Mouse (Mus musculus) left cerebral cortex, postnatal 4 days (tissue): ENCODE data around the gene Tpd52l2. TPM values are rescaled to one million over a fixed set of nuclear protein-coding genes. Genes with fewer than 3 reads are reported as not detected.
"Not testable (repeated sequence)": the region's sequence is repeated elsewhere in the genome, so short reads cannot be mapped to it uniquely, and the experiment has no call there.

Experiments used
- DNase-seq: peaks from one replicate; pipeline ENCODE4 v3.0.0-alpha.2; 2022
- intact Hi-C: fragments of 180-260 bp; cut with DNase I; formaldehyde crosslinking; loops from one replicate; pipeline ENCODE4 v1.15.1; 2025
- total RNA-seq, 2 experiments: library from RNA; stranded (reverse); gene quantifications; 2 replicates each; pipeline ENCODE4 v1.2.3; 2021

The Tpd52l2 gene
- total RNA-seq, 2 experiments from 2014 or later = 69.7 to 73.5 TPM

GRCm38 (mm10) chr2:181484456-181485233 is 12.3 kb upstream of the Tpd52l2 start:
- intact Hi-C loops = no loop called here

GRCm38 (mm10) chr2:181485741-181486140 is 11.2 kb upstream of the Tpd52l2 start:
- DNase-seq = no peak
- intact Hi-C loops = no loop called here

More at GRCm38 (mm10) chr2:181484456-181485233, 12.3 kb upstream of the Tpd52l2 start:
- peak; percentile 37 for DNase-seq

GRCm38 (mm10) chr2:181487338-181488277 is 9.3 kb upstream of the Tpd52l2 start:
- DNase-seq = no peak
- intact Hi-C loops = no loop called here

GRCm38 (mm10) chr2:181491432-181492205 is 5.3 kb upstream of the Tpd52l2 start:
- no peak for DNase-seq
- intact Hi-C loops = no loop called here

- DNase-seq = no peak
- intact Hi-C loops = no loop called here
These were observed 4.7 kb upstream of the Tpd52l2 start for GRCm38 (mm10) chr2:181492206-181492605.

- DNase-seq = no peak
- intact Hi-C loops = no loop called here
These were observed 3.6 kb upstream of the Tpd52l2 start, which contains the start of gene Abhd16b for GRCm38 (mm10) chr2:181493156-181493927. Gene Abhd16b (plus strand): TSS chr2:181493206.

- DNase-seq = peak; percentile 44
- intact Hi-C loops = no loop called here
These were observed 2.5 kb upstream of the Tpd52l2 start for GRCm38 (mm10) chr2:181494266-181494945.

GRCm38 (mm10) chr2:181495845-181496244 is 1.1 kb upstream of the Tpd52l2 start:
- intact Hi-C loops = loop anchor here (5.0 kb wide), 2 partner anchors 89 to 104 kb away; no protein-coding TSS in a partner anchor
- not testable (repeated sequence) for DNase-seq

- intact Hi-C loops = loop anchor here (5.0 kb wide), 2 partner anchors 89 to 104 kb away; no protein-coding TSS in a partner anchor
- peak; percentile 65 for DNase-seq
These were observed 661 bp upstream of the Tpd52l2 start for GRCm38 (mm10) chr2:181496281-181496680.

GRCm38 (mm10) chr2:181497548-181497875 is 570 bp downstream of the Tpd52l2 start:
- intact Hi-C loops = loop anchor here (5.0 kb wide), 2 partner anchors 90 to 105 kb away; no protein-coding TSS in a partner anchor
- DNase-seq = peak; percentile 8

GRCm38 (mm10) chr2:181498644-181499043 is 1.7 kb downstream of the Tpd52l2 start:
- intact Hi-C loops = loop anchor here (5.0 kb wide), 2 partner anchors 91 to 106 kb away; no protein-coding TSS in a partner anchor
- no peak for DNase-seq

- no peak for DNase-seq
- intact Hi-C loops = no loop called here
These were observed 12.2 kb downstream of the Tpd52l2 start for GRCm38 (mm10) chr2:181509191-181509590.

- no peak for DNase-seq
- intact Hi-C loops = no loop called here
These were observed 14.3 kb downstream of the Tpd52l2 start for GRCm38 (mm10) chr2:181511231-181511630.

- intact Hi-C loops = no loop called here
- no peak for DNase-seq
These were observed 22.3 kb downstream of the Tpd52l2 start for GRCm38 (mm10) chr2:181519201-181519600.

- DNase-seq = peak; percentile 98
- intact Hi-C loops = no loop called here
These were observed 23.4 kb downstream of the Tpd52l2 start, which contains the start of gene Dnajc5 for GRCm38 (mm10) chr2:181520118-181520935. Gene Dnajc5 (plus strand): TSS chr2:181520485.

- no peak for DNase-seq
- intact Hi-C loops = no loop called here
These were observed 23.9 kb downstream of the Tpd52l2 start for GRCm38 (mm10) chr2:181520936-181521227.

GRCm38 (mm10) chr2:181521491-181521890 is 24.5 kb downstream of the Tpd52l2 start:
- intact Hi-C loops = no loop called here
- no peak for DNase-seq

GRCm38 (mm10) chr2:181522811-181523210 is 25.9 kb downstream of the Tpd52l2 start:
- intact Hi-C loops = no loop called here
- DNase-seq = peak; percentile 20
